Mouse (Mus musculus): ENCODE measurements around the gene Rgs11. TPM values are rescaled to one million over a fixed set of nuclear protein-coding genes. Genes with fewer than 3 reads are reported as not detected.
A peak's percentile ranks its signal among the peaks of the same experiment; 100 is the strongest.
"Not testable (repeated sequence)": the region's sequence is repeated elsewhere in the genome, so short reads cannot be mapped to it uniquely, and the experiment has no call there.

Rgs11 gene
- total RNA-seq (2021) = 10 to 100 TPM; 72.4 to 73.3 TPM

GRCm38 (mm10) chr17:26202737-26203136 is at the start of gene Rgs11:
TSS of gene Rgs11 (plus strand) at chr17:26202951.
- peak; percentile 46 to 75 for DNase-seq (ENCODE audit: extremely low spot score in 1 of 2, low spot score in 2 of 2)
- intact Hi-C loops (cut with DNase I) = no loop called here

- intact Hi-C loops (cut with DNase I) = no loop called here
- no peak for DNase-seq (ENCODE audit: extremely low spot score in 1 of 2, low spot score in 2 of 2)
Measured at GRCm38 (mm10) chr17:26162736-26163135, 40.0 kb upstream of the Rgs11 start.

GRCm38 (mm10) chr17:26168039-26168438 is 34.7 kb upstream of the Rgs11 start:
- no peak for DNase-seq (ENCODE audit: extremely low spot score in 1 of 2, low spot score in 2 of 2)
- intact Hi-C loops (cut with DNase I) = no loop called here

GRCm38 (mm10) chr17:26175248-26175647 is 27.5 kb upstream of the Rgs11 start:
- intact Hi-C loops (cut with DNase I); DNase-seq (ENCODE audit: extremely low spot score in 1 of 2, low spot score in 2 of 2): not testable (repeated sequence)

GRCm38 (mm10) chr17:26178611-26179010 is 24.1 kb upstream of the Rgs11 start:
- intact Hi-C loops (cut with DNase I) = no loop called here
- DNase-seq (ENCODE audit: extremely low spot score in 1 of 2, low spot score in 2 of 2) = no peak

GRCm38 (mm10) chr17:26181179-26181578 is 21.6 kb upstream of the Rgs11 start:
- intact Hi-C loops (cut with DNase I) = no loop called here

GRCm38 (mm10) chr17:26187592-26187991 is 15.2 kb upstream of the Rgs11 start:
- DNase-seq (ENCODE audit: extremely low spot score in 1 of 2, low spot score in 2 of 2) = no peak
- intact Hi-C loops (cut with DNase I) = no loop called here

More at GRCm38 (mm10) chr17:26181179-26181578, 21.6 kb upstream of the Rgs11 start:
- no peak for DNase-seq (ENCODE audit: extremely low spot score in 1 of 2, low spot score in 2 of 2)

GRCm38 (mm10) chr17:26188091-26188805 is 14.5 kb upstream of the Rgs11 start:
- intact Hi-C loops (cut with DNase I) = no loop called here

GRCm38 (mm10) chr17:26191486-26191885 is 11.3 kb upstream of the Rgs11 start:
- DNase-seq (ENCODE audit: extremely low spot score in 1 of 2, low spot score in 2 of 2); intact Hi-C loops (cut with DNase I): not testable (repeated sequence)

More at GRCm38 (mm10) chr17:26188091-26188805, 14.5 kb upstream of the Rgs11 start:
- DNase-seq (ENCODE audit: extremely low spot score in 1 of 2, low spot score in 2 of 2) = no peak

GRCm38 (mm10) chr17:26192481-26193190 is 10.1 kb upstream of the Rgs11 start:
- intact Hi-C loops (cut with DNase I) = no loop called here
- no peak for DNase-seq (ENCODE audit: extremely low spot score in 1 of 2, low spot score in 2 of 2)

GRCm38 (mm10) chr17:26198892-26199291 is 3.9 kb upstream of the Rgs11 start, which contains the start of gene Pdia2:
TSS of gene Pdia2 (minus strand) at chr17:26199087.
- intact Hi-C loops (cut with DNase I) = no loop called here
- no peak for DNase-seq (ENCODE audit: extremely low spot score in 1 of 2, low spot score in 2 of 2)

GRCm38 (mm10) chr17:26200831-26201705 is 1.7 kb upstream of the Rgs11 start:
- DNase-seq (ENCODE audit: extremely low spot score in 1 of 2, low spot score in 2 of 2) = peak in 1 of 2 experiments; percentile 69
- intact Hi-C loops (cut with DNase I) = no loop called here

GRCm38 (mm10) chr17:26201998-26202397 is 753 bp upstream of the Rgs11 start:
- intact Hi-C loops (cut with DNase I) = no loop called here
- no peak for DNase-seq (ENCODE audit: extremely low spot score in 1 of 2, low spot score in 2 of 2)

GRCm38 (mm10) chr17:26203321-26203811 is 615 bp downstream of the Rgs11 start:
- intact Hi-C loops (cut with DNase I) = no loop called here
- DNase-seq (ENCODE audit: extremely low spot score in 1 of 2, low spot score in 2 of 2) = peak; percentile 44 to 69

GRCm38 (mm10) chr17:26204766-26205165 is 2.0 kb downstream of the Rgs11 start:
- DNase-seq (ENCODE audit: extremely low spot score in 1 of 2, low spot score in 2 of 2) = no peak
- intact Hi-C loops (cut with DNase I) = loop anchor here (5.0 kb wide), 1 partner anchor 38 kb away; the partner anchor contains the start of gene Fam234a

GRCm38 (mm10) chr17:26206392-26206791 is 3.6 kb downstream of the Rgs11 start:
- intact Hi-C loops (cut with DNase I) = loop anchor here (5.0 kb wide), 1 partner anchor 36 kb away; the partner anchor contains the start of gene Fam234a

GRCm38 (mm10) chr17:26207686-26208085 is 4.9 kb downstream of the Rgs11 start, which contains the start of gene Arhgdig:
TSS of gene Arhgdig (minus strand) at chr17:26207786.
- DNase-seq (ENCODE audit: extremely low spot score in 1 of 2, low spot score in 2 of 2) = no peak

More at GRCm38 (mm10) chr17:26206392-26206791, 3.6 kb downstream of the Rgs11 start:
- no peak for DNase-seq (ENCODE audit: extremely low spot score in 1 of 2, low spot score in 2 of 2)

GRCm38 (mm10) chr17:26212241-26212640 is 9.5 kb downstream of the Rgs11 start:
- intact Hi-C loops (cut with DNase I) = no loop called here
- DNase-seq (ENCODE audit: extremely low spot score in 1 of 2, low spot score in 2 of 2) = no peak

More at GRCm38 (mm10) chr17:26207686-26208085, 4.9 kb downstream of the Rgs11 start, which contains the start of gene Arhgdig:
- intact Hi-C loops (cut with DNase I) = loop anchor here (5.0 kb wide), 1 partner anchor 35 kb away; the partner anchor contains the start of gene Fam234a
